In the genomic region with DNA sequence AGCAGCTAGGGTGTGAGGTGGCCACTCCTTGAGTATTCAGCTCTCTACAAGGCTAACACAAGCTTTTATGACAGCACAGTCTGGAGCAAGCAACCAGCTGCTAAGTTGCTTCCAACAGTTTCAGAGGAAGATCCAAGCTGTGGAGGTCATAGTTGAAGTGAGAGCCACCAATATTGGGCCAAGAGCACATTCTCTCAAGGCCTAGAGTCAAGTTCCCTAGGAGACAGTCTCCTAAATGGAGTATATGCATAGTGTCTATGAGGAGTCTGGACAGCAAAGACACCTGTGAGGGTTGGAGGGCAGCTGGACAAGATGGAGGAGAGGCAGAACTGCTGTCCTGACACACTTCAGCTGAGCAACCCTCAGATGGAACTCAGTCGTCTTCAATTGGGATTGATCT, we compare ENCODE assay signal across 13 mouse cellular contexts.
"Had no signal": no experiment of that assay in that cellular context is flagged by ENCODE, and none has a peak within 500 bp of the region (broad histone marks: within the 10 kb centered on the region; RNA-seq: fewer than 3 reads in every experiment).

No protein-coding gene starts in this region.

- H3K27me3 ChIP-seq: kidney, embryonic 15.5 days; liver, embryonic 15.5 days; midbrain, embryonic 13.5 days; neural tube, embryonic 13.5 days; stomach, embryonic 15.5 days had no signal

- H3K9me3 ChIP-seq: kidney, embryonic 15.5 days; limb, embryonic 10.5 days; liver, embryonic 15.5 days; midbrain, embryonic 13.5 days; neural tube, embryonic 13.5 days; stomach, embryonic 15.5 days had no signal

- DNase-seq: kidney, adult 2 months; kidney, postnatal 14 days; right cerebral cortex, postnatal 14 days; thymus, postnatal 36 days had no signal

- H3K9ac ChIP-seq: kidney, embryonic 15.5 days; liver, embryonic 15.5 days; midbrain, embryonic 13.5 days; neural tube, embryonic 13.5 days; stomach, embryonic 15.5 days had no signal

- H3K4me1 ChIP-seq: kidney, embryonic 15.5 days; liver, embryonic 15.5 days; neural tube, embryonic 13.5 days; stomach, embryonic 15.5 days had no signal

- H3K4me2 ChIP-seq: kidney, embryonic 15.5 days; liver, embryonic 11.5 days; liver, embryonic 15.5 days; midbrain, embryonic 13.5 days; neural tube, embryonic 13.5 days; stomach, embryonic 15.5 days had no signal

- H3K27ac ChIP-seq: kidney, embryonic 15.5 days; left cerebral cortex, adult 2 months; limb, embryonic 10.5 days; liver, embryonic 15.5 days; midbrain, embryonic 13.5 days; neural tube, embryonic 13.5 days; stomach, embryonic 15.5 days had no signal

- H3K4me3 ChIP-seq: kidney, embryonic 15.5 days; left cerebral cortex, adult 2 months; limb, embryonic 10.5 days; liver, embryonic 15.5 days; midbrain, embryonic 13.5 days; neural tube, embryonic 13.5 days; stomach, embryonic 15.5 days had no signal

- ATAC-seq: intestine, embryonic 16.5 days; midbrain, embryonic 13.5 days had no signal

- H3K36me3 ChIP-seq: kidney, embryonic 15.5 days; limb, embryonic 10.5 days; liver, embryonic 15.5 days; midbrain, embryonic 13.5 days; neural tube, embryonic 13.5 days; stomach, embryonic 15.5 days had no signal
